In the genomic region with DNA sequence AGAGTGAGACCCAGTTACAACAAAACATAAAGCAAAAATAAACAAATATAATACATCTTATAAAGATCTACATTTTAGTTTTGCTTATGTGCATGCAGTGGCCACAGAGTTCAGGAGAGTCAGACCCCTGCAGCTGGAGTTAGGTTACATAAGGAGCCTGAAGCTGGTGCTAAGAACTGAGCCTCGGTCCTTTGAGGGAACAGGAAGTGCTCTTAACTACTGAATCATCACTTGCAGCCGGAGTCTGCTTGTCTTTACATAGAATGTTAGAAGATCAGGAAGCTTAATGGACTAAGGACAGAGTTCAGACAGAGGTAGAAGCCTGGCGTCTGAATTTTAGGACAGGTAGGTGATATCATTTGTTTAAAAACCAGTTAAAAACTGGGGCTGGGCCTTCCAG, we compare ENCODE assay signal across 8 mouse cellular contexts. TPM values are rescaled to one million over a fixed set of nuclear protein-coding genes. Genes with fewer than 3 reads are reported as not detected.
DNase-seq lines count a peak whose midpoint lies in the region; ATAC-seq lines count a peak whose summit lies in the region.

No protein-coding gene starts in this region.

- H3K27ac ChIP-seq in heart, embryonic 15.5 days: peak overlapping the region; percentile 94
- H3K27ac ChIP-seq in embryonic facial prominence, embryonic 15.5 days (replicated peaks): peak overlapping the region; percentile 97
- peak overlapping the region; percentile 96 for H3K27ac ChIP-seq in liver, embryonic 11.5 days (ENCODE audit: low read depth, low read length)

- H3K27me3 ChIP-seq in heart, embryonic 15.5 days: no peaks in the 10 kb centered on the region
- no peaks in the 10 kb centered on the region for H3K27me3 ChIP-seq in embryonic facial prominence, embryonic 15.5 days
- no peaks in the 10 kb centered on the region for H3K27me3 ChIP-seq in liver, embryonic 11.5 days (replicated peaks; ENCODE audit: control insufficient read depth, insufficient read depth, low read length)

- no peak for ATAC-seq in heart, embryonic 15.5 days (replicated peaks; ENCODE audit: insufficient number of reproducible peaks, insufficient read depth, low FRiP score, low read depth)
- no peak for ATAC-seq in embryonic facial prominence, embryonic 15.5 days (ENCODE audit: insufficient number of reproducible peaks, low FRiP score, low TSS enrichment, low read depth)
- ATAC-seq in liver, embryonic 11.5 days (replicated peaks; ENCODE audit: low FRiP score): no peak
- ATAC-seq in activated CD4-positive, CD25-positive, alpha-beta regulatory T cell, adult 4 months: no peak

- peak overlapping the region; percentile 70; the same call in 1 of the 2 replicates for H3K9ac ChIP-seq in heart, embryonic 15.5 days
- H3K9ac ChIP-seq in embryonic facial prominence, embryonic 15.5 days: no peak overlapping the region
- H3K9ac ChIP-seq in liver, embryonic 11.5 days (ENCODE audit: low read depth, low read length): peak overlapping the region; percentile 68

- H3K36me3 ChIP-seq in heart, embryonic 15.5 days: peaks cover 29% of the 10 kb centered on the region
- H3K36me3 ChIP-seq in embryonic facial prominence, embryonic 15.5 days: peaks cover 33% of the 10 kb centered on the region
- H3K36me3 ChIP-seq in liver, embryonic 11.5 days (ENCODE audit: control insufficient read depth, insufficient read depth, low read length): peaks cover 18% of the 10 kb centered on the region; the same call in 1 of the 2 replicates

- peaks cover 37% of the 10 kb centered on the region for H3K4me1 ChIP-seq in heart, embryonic 15.5 days (replicated peaks)
- H3K4me1 ChIP-seq in embryonic facial prominence, embryonic 15.5 days: peaks cover 43% of the 10 kb centered on the region
- peaks cover 47% of the 10 kb centered on the region for H3K4me1 ChIP-seq in liver, embryonic 11.5 days (replicated peaks; ENCODE audit: control insufficient read depth, insufficient read depth, low read length)

- 34% methylated on average over 3 of the region's 3 CpGs for WGBS in heart, embryonic 15.5 days
- WGBS in embryonic facial prominence, embryonic 15.5 days: 27% methylated on average over 3 of the region's 3 CpGs
- WGBS in liver, embryonic 11.5 days: 26% methylated on average over 3 of the region's 3 CpGs

- peak overlapping the region; percentile 64 for H3K4me3 ChIP-seq in heart, embryonic 15.5 days
- H3K4me3 ChIP-seq in embryonic facial prominence, embryonic 15.5 days (replicated peaks): peak overlapping the region; percentile 54
- H3K4me3 ChIP-seq in liver, embryonic 11.5 days (ENCODE audit: low read depth, low read length): peak overlapping the region; percentile 57

- peak overlapping the region; percentile 75 for H3K4me2 ChIP-seq in heart, embryonic 15.5 days
- H3K4me2 ChIP-seq in embryonic facial prominence, embryonic 15.5 days (replicated peaks): peak overlapping the region; percentile 75
- peak overlapping the region; percentile 97 for H3K4me2 ChIP-seq in liver, embryonic 11.5 days

- DNase-seq in heart, adult 9 months (ENCODE audit: low spot score in 2 of 2): no peak
- peak; percentile 67 for DNase-seq in 416B (ENCODE audit: low read depth)
- no peak for DNase-seq in liver, embryonic 11.5 days (ENCODE audit: low spot score)
- DNase-seq in layer of hippocampus, postnatal 14 days (ENCODE audit: low spot score in 2 of 2): no peak
- no peak for DNase-seq in cerebellum, adult 11 months

- H3K9me3 ChIP-seq in heart, embryonic 15.5 days (replicated peaks): no peaks in the 10 kb centered on the region
- no peaks in the 10 kb centered on the region for H3K9me3 ChIP-seq in embryonic facial prominence, embryonic 15.5 days (replicated peaks)
- H3K9me3 ChIP-seq in liver, embryonic 11.5 days (ENCODE audit: control insufficient read depth, low read length): no peaks in the 10 kb centered on the region

RNA-seq across cellular contexts. Expression of gene Plin3, which starts 3.8 kb away (rescaled TPM):
- 61.1 and 78.3 TPM in 2 replicates for polyA plus RNA-seq in heart, embryonic 15.5 days (2015; fragmentation: Nextera tagmentation; extraction: Ambion mirVana)
- polyA plus RNA-seq in embryonic facial prominence, embryonic 15.5 days (2015; fragmentation: Nextera tagmentation; extraction: Ambion mirVana): 89.5 and 92.6 TPM in 2 replicates
- polyA plus RNA-seq in liver, embryonic 11.5 days (2014; fragmentation: Nextera tagmentation; extraction: Ambion mirVana): 48.4 and 53.7 TPM in 2 replicates
- polyA plus RNA-seq in activated CD4-positive, CD25-positive, alpha-beta regulatory T cell, adult 4 months (2017; shearing (Covaris generic)): 10 to 100 TPM; 22.5 to 40.9 TPM
- total RNA-seq in layer of hippocampus, postnatal 14 days (2021): 1 to 10 TPM; 5.1 to 9.1 TPM

RNA-seq across cellular contexts. Expression of gene Arrdc5, which starts 11.2 kb away (rescaled TPM):
- 0.13 TPM in 1 of 2 replicates, not detected in the other for polyA plus RNA-seq in heart, embryonic 15.5 days (2015; fragmentation: Nextera tagmentation; extraction: Ambion mirVana)
- 0.33 TPM in 1 of 2 replicates, not detected in the other for polyA plus RNA-seq in embryonic facial prominence, embryonic 15.5 days (2015; fragmentation: Nextera tagmentation; extraction: Ambion mirVana)
- not detected in 2 replicates for polyA plus RNA-seq in liver, embryonic 11.5 days (2014; fragmentation: Nextera tagmentation; extraction: Ambion mirVana)
- not detected for polyA plus RNA-seq in activated CD4-positive, CD25-positive, alpha-beta regulatory T cell, adult 4 months (2017; shearing (Covaris generic))
- total RNA-seq in layer of hippocampus, postnatal 14 days (2021): not detected

RNA-seq across cellular contexts. Expression of gene Ticam1, which starts 12.3 kb away (rescaled TPM):
- 6.9 and 8.3 TPM in 2 replicates for polyA plus RNA-seq in heart, embryonic 15.5 days (2015; fragmentation: Nextera tagmentation; extraction: Ambion mirVana)
- polyA plus RNA-seq in embryonic facial prominence, embryonic 15.5 days (2015; fragmentation: Nextera tagmentation; extraction: Ambion mirVana): 6.7 and 7.4 TPM in 2 replicates
- polyA plus RNA-seq in liver, embryonic 11.5 days (2014; fragmentation: Nextera tagmentation; extraction: Ambion mirVana): 5.8 and 6.2 TPM in 2 replicates
- 10 to 100 TPM in 1 of 2 experiments, 1 to 10 TPM in 1; 6.4 to 11.3 TPM for polyA plus RNA-seq in activated CD4-positive, CD25-positive, alpha-beta regulatory T cell, adult 4 months (2017; shearing (Covaris generic))
- total RNA-seq in layer of hippocampus, postnatal 14 days (2021): 1 to 10 TPM; 6.2 to 7.4 TPM

RNA-seq across cellular contexts. Expression of gene Uhrf1, which starts 14.3 kb away (rescaled TPM):
- 51.3 and 83.9 TPM in 2 replicates for polyA plus RNA-seq in heart, embryonic 15.5 days (2015; fragmentation: Nextera tagmentation; extraction: Ambion mirVana)
- 110 and 113 TPM in 2 replicates for polyA plus RNA-seq in embryonic facial prominence, embryonic 15.5 days (2015; fragmentation: Nextera tagmentation; extraction: Ambion mirVana)
- polyA plus RNA-seq in liver, embryonic 11.5 days (2014; fragmentation: Nextera tagmentation; extraction: Ambion mirVana): 172 and 182 TPM in 2 replicates
- polyA plus RNA-seq in activated CD4-positive, CD25-positive, alpha-beta regulatory T cell, adult 4 months (2017; shearing (Covaris generic)): 10 to 100 TPM; 19.4 to 33.7 TPM
- total RNA-seq in layer of hippocampus, postnatal 14 days (2021): 1 to 10 TPM; 2.4 to 5.0 TPM

RNA-seq across cellular contexts. Expression of gene Fem1a, which starts 32.3 kb away (rescaled TPM):
- 19.4 and 22.5 TPM in 2 replicates for polyA plus RNA-seq in heart, embryonic 15.5 days (2015; fragmentation: Nextera tagmentation; extraction: Ambion mirVana)
- 15.0 and 15.4 TPM in 2 replicates for polyA plus RNA-seq in embryonic facial prominence, embryonic 15.5 days (2015; fragmentation: Nextera tagmentation; extraction: Ambion mirVana)
- polyA plus RNA-seq in liver, embryonic 11.5 days (2014; fragmentation: Nextera tagmentation; extraction: Ambion mirVana): 14.0 and 15.0 TPM in 2 replicates
- 1 to 10 TPM; 4.5 to 5.8 TPM for polyA plus RNA-seq in activated CD4-positive, CD25-positive, alpha-beta regulatory T cell, adult 4 months (2017; shearing (Covaris generic))
- 10 to 100 TPM; 41.6 to 44.7 TPM for total RNA-seq in layer of hippocampus, postnatal 14 days (2021)
